In the genomic region with DNA sequence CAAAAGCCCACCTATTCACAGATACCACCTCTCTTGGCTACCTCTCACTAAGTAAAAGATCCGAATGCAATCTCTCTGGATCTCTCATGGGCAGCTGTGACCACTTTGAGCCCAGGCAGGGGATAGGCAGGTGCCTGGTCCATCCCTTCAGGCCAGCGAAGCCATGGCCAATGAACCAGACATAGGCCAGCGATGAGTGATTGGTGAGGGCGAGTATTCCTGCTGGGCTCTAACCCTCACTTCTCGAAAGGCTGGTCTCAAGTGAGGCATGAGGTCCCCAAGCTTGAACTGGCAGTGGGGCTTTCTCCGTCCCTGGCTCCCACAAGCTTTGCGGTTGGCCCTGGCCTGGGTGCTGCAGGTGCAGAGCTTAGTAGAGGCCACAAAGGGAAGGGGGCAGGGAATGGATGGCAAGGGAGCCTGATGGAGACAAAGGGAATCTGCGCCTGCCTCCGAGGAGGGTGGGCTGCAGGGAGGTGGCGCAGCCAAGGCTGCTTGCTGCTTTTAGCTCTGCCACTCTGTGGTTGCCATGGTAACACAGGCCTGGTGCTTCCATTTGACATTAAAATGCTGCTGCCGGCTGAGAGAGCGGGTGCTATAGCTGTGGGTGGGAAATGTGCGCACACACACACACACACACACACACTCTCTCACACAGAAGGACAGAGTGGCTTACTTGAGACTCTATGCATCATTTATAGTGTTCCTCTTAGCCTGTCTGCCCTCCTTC, we compare ENCODE assay signal across 8 mouse cellular contexts. TPM values are rescaled to one million over a fixed set of nuclear protein-coding genes. Genes with fewer than 3 reads are reported as not detected.
DNase-seq lines count a peak whose midpoint lies in the region; ATAC-seq and TF ChIP-seq lines count a peak whose summit lies in the region.

No protein-coding gene starts in this region.

- intact Hi-C loops in heart, postnatal 14 days (cut with DNase I) = no loop called here
- intact Hi-C loops in left cerebral cortex, postnatal 25 days (cut with DNase I) = loop anchor here (1.0 to 2.0 kb wide), 2 partner anchors 15 to 16 kb away; no protein-coding TSS in a partner anchor

- peak; percentile 65; the same call in 1 of the 2 replicates for TF ChIP-seq POLR2A in cortical plate, adult 2 months (IDR thresholded peaks at IDR 0.05; ENCODE audit: extremely low read depth, insufficient read depth, low read length)

- 42% methylated on average over 13 of the region's 13 CpGs for WGBS in heart, embryonic 10.5 days
- 18% methylated on average over 13 of the region's 13 CpGs for WGBS in hindbrain, embryonic 11.5 days

- no peak overlapping the region; the same call in none of the 2 replicates for H3K4me2 ChIP-seq in hindbrain, embryonic 11.5 days (replicated peaks; ENCODE audit: low read depth, low read length)

- no peaks in the 10 kb centered on the region for H3K9me3 ChIP-seq in heart, embryonic 10.5 days
- H3K9me3 ChIP-seq in hindbrain, embryonic 11.5 days (ENCODE audit: control insufficient read depth, low read length) = no peaks in the 10 kb centered on the region

- H3K9ac ChIP-seq in hindbrain, embryonic 11.5 days (ENCODE audit: low read depth, low read length) = peak overlapping the region; percentile 45

- peak; percentile 90 for ATAC-seq in hindbrain, embryonic 11.5 days (ENCODE audit: low FRiP score)

- H3K4me3 ChIP-seq in heart, embryonic 10.5 days = peak overlapping the region; percentile 9; the same call in 1 of the 2 replicates
- H3K4me3 ChIP-seq in cortical plate, adult 2 months (ENCODE audit: insufficient read depth, low read length) = no peak overlapping the region
- H3K4me3 ChIP-seq in hindbrain, embryonic 11.5 days (ENCODE audit: low read depth, low read length) = no peak overlapping the region

- no peaks in the 10 kb centered on the region for H3K27me3 ChIP-seq in heart, embryonic 10.5 days (ENCODE audit: insufficient read depth, poor library complexity, severe bottlenecking)
- no peaks in the 10 kb centered on the region for H3K27me3 ChIP-seq in hindbrain, embryonic 11.5 days (ENCODE audit: control insufficient read depth, insufficient read depth, low read length)

- no peak for TF ChIP-seq CTCF in cortical plate, adult 2 months (IDR thresholded peaks at IDR 0.05; ENCODE audit: extremely low read depth, insufficient read depth, low read length)

- peak overlapping the region; percentile 57; the same call in 1 of the 2 replicates for H3K27ac ChIP-seq in heart, embryonic 10.5 days
- H3K27ac ChIP-seq in cortical plate, adult 2 months (ENCODE audit: insufficient read depth, low read length) = peak overlapping the region; percentile 89
- peak overlapping the region; percentile 94 for H3K27ac ChIP-seq in hindbrain, embryonic 11.5 days (ENCODE audit: low read depth, low read length)

- H3K4me1 ChIP-seq in heart, embryonic 10.5 days = peaks cover 44% of the 10 kb centered on the region
- H3K4me1 ChIP-seq in cortical plate, adult 2 months (ENCODE audit: control insufficient read depth, insufficient read depth, low read length) = peaks cover 21% of the 10 kb centered on the region
- H3K4me1 ChIP-seq in hindbrain, embryonic 11.5 days (replicated peaks; ENCODE audit: control insufficient read depth, insufficient read depth, low read length) = peaks cover 25% of the 10 kb centered on the region

- no peaks in the 10 kb centered on the region for H3K36me3 ChIP-seq in heart, embryonic 10.5 days
- H3K36me3 ChIP-seq in hindbrain, embryonic 11.5 days (ENCODE audit: control insufficient read depth, insufficient read depth, low read length) = no peaks in the 10 kb centered on the region

- DNase-seq in heart, embryonic 10.5 days (ENCODE audit: low spot score) = peak; percentile 74
- DNase-seq in heart, postnatal 14 days = no peak
- peak; percentile 88 for DNase-seq in hindbrain, embryonic 11.5 days (ENCODE audit: low spot score)
- peak; percentile 94 to 99 for DNase-seq in left cerebral cortex, postnatal 25 days (ENCODE audit: low spot score in 2 of 2)
- peak; percentile 51 for DNase-seq in retina, postnatal 7 days (ENCODE audit: low read depth, low spot score)
- no peak for DNase-seq in ovary, postnatal 10 days (ENCODE audit: low spot score)
- DNase-seq in spleen, postnatal 4 days (ENCODE audit: low spot score in 2 of 2) = no peak

RNA-seq across cellular contexts. Expression of a gene that starts 27.1 kb away (rescaled TPM):
- polyA plus RNA-seq in heart, embryonic 10.5 days (2016; fragmentation: Nextera tagmentation; extraction: Ambion mirVana) = 0.34 and 0.72 TPM in 2 replicates
- 1 to 10 TPM in 1 of 2 experiments, under 1 TPM in 1; 0.98 to 1.1 TPM for total RNA-seq in heart, postnatal 14 days (2021)
- polyA plus RNA-seq in cortical plate, adult 2 months (2012; rRNA removed) = 215 and 234 TPM in 2 replicates
- polyA plus RNA-seq in hindbrain, embryonic 11.5 days (2014; fragmentation: Nextera tagmentation; extraction: Ambion mirVana) = 21.5 and 23.7 TPM in 2 replicates
- total RNA-seq in left cerebral cortex, postnatal 25 days (2021) = 100 to 1,000 TPM; 339 to 344 TPM

Comparison
In these comparisons a context has a peak if more than half of its experiments do, and no peak if none do; other contexts are left out.
1. DNase-seq: peak in heart, embryonic 10.5 days (single experiment), hindbrain, embryonic 11.5 days (single experiment), left cerebral cortex, postnatal 25 days (2 of 2) and retina, postnatal 7 days (single experiment); none in heart, postnatal 14 days (0 of 2), ovary, postnatal 10 days (single experiment) and spleen, postnatal 4 days (0 of 2).
2. RNA of a gene that starts 27.1 kb away (polyA plus RNA-seq): 215 to 234 TPM in cortical plate, adult 2 months and 21.5 to 23.7 TPM in hindbrain, embryonic 11.5 days; 0.34 to 0.72 TPM in heart, embryonic 10.5 days; every median in the first group is over 10 times any median in the second.
3. Peak in every context shown above with its lines, with median percentiles within 50 percentile points of each other: H3K27ac ChIP-seq.